Mouse (Mus musculus): ENCODE results near the gene Snai1.

The Snai1 gene

GRCm38 (mm10) chr2:167552927-167553402 lies 15.0 kb downstream of the Snai1 start:
- no peak for DNase-seq

GRCm38 (mm10) chr2:167555766-167556165 lies 17.8 kb downstream of the Snai1 start:
- DNase-seq = no peak

- DNase-seq = no peak
Observed at GRCm38 (mm10) chr2:167559413-167559812, 21.4 kb downstream of the Snai1 start.

GRCm38 (mm10) chr2:167562101-167562500 lies 24.1 kb downstream of the Snai1 start:
- DNase-seq = no peak

GRCm38 (mm10) chr2:167563035-167563434 lies 25.0 kb downstream of the Snai1 start:
- DNase-seq = no peak

GRCm38 (mm10) chr2:167563703-167564102 lies 25.7 kb downstream of the Snai1 start:
- DNase-seq = no peak

- DNase-seq = no peak
Observed at GRCm38 (mm10) chr2:167564551-167565311, 26.7 kb downstream of the Snai1 start.

- no peak for DNase-seq
Observed at GRCm38 (mm10) chr2:167565312-167565656, 27.3 kb downstream of the Snai1 start.

GRCm38 (mm10) chr2:167565682-167566081 lies 27.7 kb downstream of the Snai1 start:
- DNase-seq = no peak

GRCm38 (mm10) chr2:167568112-167568511 lies 30.1 kb downstream of the Snai1 start:
- no peak for DNase-seq

- DNase-seq = no peak
Observed at GRCm38 (mm10) chr2:167569934-167570651, 32.1 kb downstream of the Snai1 start.

GRCm38 (mm10) chr2:167570815-167571214 lies 32.8 kb downstream of the Snai1 start:
- DNase-seq = no peak

GRCm38 (mm10) chr2:167571442-167572220 lies 33.6 kb downstream of the Snai1 start:
- DNase-seq = no peak

GRCm38 (mm10) chr2:167574814-167575213 lies 36.8 kb downstream of the Snai1 start:
- no peak for DNase-seq

- no peak for DNase-seq
Observed at GRCm38 (mm10) chr2:167575581-167575980, 37.6 kb downstream of the Snai1 start.

GRCm38 (mm10) chr2:167576121-167576620 lies 38.2 kb downstream of the Snai1 start:
- no peak for DNase-seq

GRCm38 (mm10) chr2:167577186-167577785 lies 39.3 kb downstream of the Snai1 start:
- DNase-seq = no peak

- DNase-seq = no peak
Observed at GRCm38 (mm10) chr2:167578521-167578920, 40.5 kb downstream of the Snai1 start.

- no peak for DNase-seq
Observed at GRCm38 (mm10) chr2:167583161-167583952, 45.4 kb downstream of the Snai1 start.

GRCm38 (mm10) chr2:167585273-167585672 lies 47.3 kb downstream of the Snai1 start:
- no peak for DNase-seq

- no peak for DNase-seq
Observed at GRCm38 (mm10) chr2:167586041-167586440, 48.0 kb downstream of the Snai1 start.

GRCm38 (mm10) chr2:167586976-167587375 lies 49.0 kb downstream of the Snai1 start:
- no peak for DNase-seq

Measured in cerebellum, adult 11-12 months (tissue).